Mouse (Mus musculus): ENCODE results near the gene Psmg3. TPM values are rescaled to one million over a fixed set of nuclear protein-coding genes. Genes with fewer than 3 reads are reported as not detected.

Psmg3 gene
- total and polyA plus RNA-seq, 2 experiments from 2014 or later = 26.9 to 63.9 TPM

GRCm38 (mm10) chr5:139824531-139824930 lies 2.2 kb downstream of the Psmg3 start:
- Histone ChIP-seq H3K27me3 (ENCODE audit: insufficient read depth, low read length) (no peaks in the 10 kb centered on the region), H3K36me3 (ENCODE audit: insufficient read depth) (peaks cover 28% of the 10 kb centered on the region), H3K4me2 (ENCODE audit: low read depth) (peak overlapping the region; percentile 81; the same call in 1 of the 2 replicates), H3K9me3 (ENCODE audit: low read length) (no peaks in the 10 kb centered on the region), H3K4me3 (ENCODE audit: low read depth, low read length) (no peak overlapping the region), H3K4me1 (ENCODE audit: insufficient read depth) (peaks cover 11% of the 10 kb centered on the region), H3K27ac (ENCODE audit: low read depth, low read length) (no peak overlapping the region), H3K9ac (no peak overlapping the region)
- ATAC-seq (no peak), DNase-seq (no peak)
- 91% methylated on average over 10 of the region's 10 CpGs for WGBS
- TF ChIP-seq CTCF (IDR thresholded peaks at IDR 0.05; ENCODE audit: low read depth) = no peak

GRCm38 (mm10) chr5:139821466-139822459 lies 4.9 kb downstream of the Psmg3 start:
- H3K9me3 ChIP-seq (ENCODE audit: low read length) = no peaks in the 10 kb centered on the region
- peaks cover 11% of the 10 kb centered on the region for H3K4me1 ChIP-seq (ENCODE audit: insufficient read depth)
- DNase-seq (no peak), ATAC-seq (no peak)
- no peak overlapping the region for H3K4me2 ChIP-seq (ENCODE audit: low read depth)
- peaks cover 28% of the 10 kb centered on the region for H3K36me3 ChIP-seq (ENCODE audit: insufficient read depth)
- no peak overlapping the region for H3K27ac ChIP-seq (ENCODE audit: low read depth, low read length)
- WGBS = 85% methylated on average over 12 of the region's 12 CpGs
- H3K27me3 ChIP-seq (ENCODE audit: insufficient read depth, low read length) = no peaks in the 10 kb centered on the region
- no peak for TF ChIP-seq CTCF (IDR thresholded peaks at IDR 0.05; ENCODE audit: low read depth)
- H3K4me3 ChIP-seq (ENCODE audit: low read depth, low read length) = no peak overlapping the region
- no peak overlapping the region for H3K9ac ChIP-seq

- no peak for ATAC-seq
- Histone ChIP-seq H3K36me3 (ENCODE audit: insufficient read depth) (peaks cover 28% of the 10 kb centered on the region), H3K27ac (ENCODE audit: low read depth, low read length) (no peak within 1 kb of the TSS), H3K4me3 (ENCODE audit: low read depth, low read length) (no peak within 1 kb of the TSS), H3K27me3 (ENCODE audit: insufficient read depth, low read length) (no peaks in the 10 kb centered on the region), H3K9ac (no peak within 1 kb of the TSS), H3K9me3 (ENCODE audit: low read length) (no peaks in the 10 kb centered on the region), H3K4me1 (ENCODE audit: insufficient read depth) (no peaks in the 10 kb centered on the region), H3K4me2 (ENCODE audit: low read depth) (no peak within 1 kb of the TSS)
- 91% methylated on average over 9 of the region's 9 CpGs for WGBS
- no peak for TF ChIP-seq CTCF (IDR thresholded peaks at IDR 0.05; ENCODE audit: low read depth)
- no peak for DNase-seq
These were observed 7.0 kb downstream of the Psmg3 start, which contains the start of gene Tmem184a for GRCm38 (mm10) chr5:139819538-139820181. Tmem184a (minus strand) TSS chr5:139819917.

GRCm38 (mm10) chr5:139818801-139819200 lies 7.9 kb downstream of the Psmg3 start:
- ATAC-seq (peak; percentile 58; the same call in 1 of the 2 replicates), DNase-seq (peak; percentile 36)

GRCm38 (mm10) chr5:139818056-139818455 lies 8.6 kb downstream of the Psmg3 start:
- Histone ChIP-seq H3K9me3 (ENCODE audit: low read length) (no peaks in the 10 kb centered on the region), H3K4me3 (ENCODE audit: low read depth, low read length) (no peak overlapping the region), H3K36me3 (ENCODE audit: insufficient read depth) (peaks cover 19% of the 10 kb centered on the region), H3K27ac (ENCODE audit: low read depth, low read length) (no peak overlapping the region), H3K9ac (no peak overlapping the region), H3K4me1 (ENCODE audit: insufficient read depth) (no peaks in the 10 kb centered on the region), H3K27me3 (ENCODE audit: insufficient read depth, low read length) (no peaks in the 10 kb centered on the region), H3K4me2 (ENCODE audit: low read depth) (no peak overlapping the region)
- DNase-seq (no peak), ATAC-seq (no peak)
- 87% methylated on average over 3 of the region's 3 CpGs for WGBS
- TF ChIP-seq CTCF (IDR thresholded peaks at IDR 0.05; ENCODE audit: low read depth) = no peak

More at GRCm38 (mm10) chr5:139818801-139819200, 7.9 kb downstream of the Psmg3 start:
- H3K36me3 ChIP-seq (ENCODE audit: insufficient read depth) = peaks cover 26% of the 10 kb centered on the region
- H3K9ac ChIP-seq = no peak overlapping the region
- no peaks in the 10 kb centered on the region for H3K9me3 ChIP-seq (ENCODE audit: low read length)
- no peak overlapping the region for H3K4me2 ChIP-seq (ENCODE audit: low read depth)
- no peak overlapping the region for H3K27ac ChIP-seq (ENCODE audit: low read depth, low read length)
- H3K4me1 ChIP-seq (ENCODE audit: insufficient read depth) = no peaks in the 10 kb centered on the region
- H3K4me3 ChIP-seq (ENCODE audit: low read depth, low read length) = no peak overlapping the region
- 48% methylated on average over 4 of the region's 4 CpGs for WGBS
- H3K27me3 ChIP-seq (ENCODE audit: insufficient read depth, low read length) = no peaks in the 10 kb centered on the region
- TF ChIP-seq CTCF (IDR thresholded peaks at IDR 0.05; ENCODE audit: low read depth) = peak; percentile 62

GRCm38 (mm10) chr5:139817292-139817691 lies 9.4 kb downstream of the Psmg3 start:
- no peak overlapping the region for H3K9ac ChIP-seq
- H3K4me3 ChIP-seq (ENCODE audit: low read depth, low read length) = no peak overlapping the region
- H3K27ac ChIP-seq (ENCODE audit: low read depth, low read length) = no peak overlapping the region
- H3K4me1 ChIP-seq (ENCODE audit: insufficient read depth) = no peaks in the 10 kb centered on the region
- peaks cover 11% of the 10 kb centered on the region for H3K36me3 ChIP-seq (ENCODE audit: insufficient read depth)
- no peaks in the 10 kb centered on the region for H3K9me3 ChIP-seq (ENCODE audit: low read length)
- no peak for DNase-seq
- whole genome bisulfite sequencing = 0% methylated on average over 1 of the region's 1 CpGs
- no peak for ATAC-seq
- no peaks in the 10 kb centered on the region for H3K27me3 ChIP-seq (ENCODE audit: insufficient read depth, low read length)
- no peak overlapping the region for H3K4me2 ChIP-seq (ENCODE audit: low read depth)
- TF ChIP-seq CTCF (IDR thresholded peaks at IDR 0.05; ENCODE audit: low read depth) = peak; percentile 70

- H3K27ac ChIP-seq (ENCODE audit: low read depth, low read length) = no peak overlapping the region
- no peak overlapping the region for H3K4me3 ChIP-seq (ENCODE audit: low read depth, low read length)
- no peak for ATAC-seq
- no peak overlapping the region for H3K9ac ChIP-seq
- H3K9me3 ChIP-seq (ENCODE audit: low read length) = no peaks in the 10 kb centered on the region
- 0 out of 2 replicates have a peak, but pooled peaks cover 3% of the 10 kb centered on the region for H3K36me3 ChIP-seq (ENCODE audit: insufficient read depth)
- H3K27me3 ChIP-seq (ENCODE audit: insufficient read depth, low read length) = no peaks in the 10 kb centered on the region
- H3K4me1 ChIP-seq (ENCODE audit: insufficient read depth) = no peaks in the 10 kb centered on the region
- DNase-seq = no peak
- TF ChIP-seq CTCF (IDR thresholded peaks at IDR 0.05; ENCODE audit: low read depth) = no peak
- no peak overlapping the region for H3K4me2 ChIP-seq (ENCODE audit: low read depth)
These were observed 10.2 kb downstream of the Psmg3 start for GRCm38 (mm10) chr5:139816445-139816844.

Measured in forebrain, postnatal 0 days (tissue).